Mouse (Mus musculus) embryonic facial prominence, embryonic 15.5 days (tissue): Measurements from ENCODE around the gene Pdhb. TPM values are rescaled to one million over a fixed set of nuclear protein-coding genes. Genes with fewer than 3 reads are reported as not detected.

Source experiments
- ATAC-seq: fragments of 200-750 bp; cut with Nextera tagmentation; 2 replicates; pipeline ENCODE4 v1.8.0; 2017; ENCODE audit warnings: low read depth, moderate TSS enrichment; ENCODE audit not compliant: insufficient number of reproducible peaks, low FRiP score, low TSS enrichment
- H3K27ac ChIP-seq: fragments of 300-500 bp; sonication (generic); replicated peaks from 2 replicates; pipeline ENCODE4 v1.5.1; 2015; ENCODE audit warnings: mild to moderate bottlenecking, inconsistent platforms
- H3K27me3 ChIP-seq: fragments of 300-500 bp; sonication (generic); 2 replicates; pipeline ENCODE4 v1.6.1; 2015; ENCODE audit warnings: inconsistent platforms
- H3K36me3 ChIP-seq: fragments of 300-500 bp; sonication (generic); 2 replicates; pipeline ENCODE4 v1.6.1; 2015; ENCODE audit warnings: mild to moderate bottlenecking, inconsistent platforms
- H3K4me1 ChIP-seq: fragments of 300-500 bp; sonication (generic); 2 replicates; pipeline ENCODE4 v1.6.1; 2015; ENCODE audit warnings: inconsistent platforms
- H3K4me2 ChIP-seq: fragments of 300-500 bp; sonication (generic); replicated peaks from 2 replicates; pipeline ENCODE4 v1.6.1; 2015; ENCODE audit warnings: mild to moderate bottlenecking, inconsistent platforms
- H3K4me3 ChIP-seq: fragments of 300-500 bp; sonication (generic); replicated peaks from 2 replicates; pipeline ENCODE4 v1.5.1; 2015; ENCODE audit warnings: mild to moderate bottlenecking, inconsistent platforms
- H3K9ac ChIP-seq: fragments of 300-500 bp; sonication (generic); 2 replicates; pipeline ENCODE4 v1.6.1; 2015; ENCODE audit warnings: inconsistent platforms
- H3K9me3 ChIP-seq: fragments of 300-500 bp; sonication (generic); replicated peaks from 2 replicates; pipeline ENCODE4 v1.6.1; 2016; ENCODE audit warnings: inconsistent platforms
- WGBS: fragments of 180-500 bp; shearing (Covaris S2); methylation state at CpG from one replicate; pipeline ENCODE4 v1.1.7; 2015; 5-methylcytosine and 5-hydroxymethylcytosine counted together
- polyA plus RNA-seq: library from polyadenylated mRNA; unstranded; fragments of >200 nt; fragmentation: Nextera tagmentation; extraction: Ambion mirVana; gene quantifications from 2 replicates; pipeline ENCODE4 v1.2.1, GENCODE M21; 2015

Pdhb gene
- 184 and 195 TPM in 2 replicates for polyA plus RNA-seq

- peak; percentile 99 for ATAC-seq
- peaks cover 7% of the 10 kb centered on the region for H3K4me1 ChIP-seq
- H3K9me3 ChIP-seq, result no peaks in the 10 kb centered on the region
- H3K4me2 ChIP-seq, result peak within 1 kb of the TSS; percentile 87
- peak within 1 kb of the TSS; percentile 77 for H3K27ac ChIP-seq
- peak within 1 kb of the TSS; percentile 87 for H3K4me3 ChIP-seq
- H3K9ac ChIP-seq, result peak within 1 kb of the TSS; percentile 92
- H3K27me3 ChIP-seq, result no peaks in the 10 kb centered on the region
- under 1% methylated on average over 62 of the region's 64 CpGs for WGBS
- H3K36me3 ChIP-seq, result peaks cover 22% of the 10 kb centered on the region
These were observed at the start of gene Pdhb for GRCm38 (mm10) chr14:8172507-8173410. Pdhb (minus strand) TSS chr14:8173025.

GRCm38 (mm10) chr14:8222561-8222960 lies 49.7 kb upstream of the Pdhb start:
- Histone ChIP-seq H3K36me3 (peaks cover 10% of the 10 kb centered on the region; the same call in 1 of the 2 replicates), H3K4me2 (no peak overlapping the region), H3K4me1 (no peaks in the 10 kb centered on the region), H3K9ac (no peak overlapping the region), H3K27me3 (no peaks in the 10 kb centered on the region), H3K9me3 (no peaks in the 10 kb centered on the region), H3K4me3 (no peak overlapping the region), H3K27ac (no peak overlapping the region)
- WGBS, result 95% methylated on average over 16 of the region's 16 CpGs
- no peak for ATAC-seq

DNA sequence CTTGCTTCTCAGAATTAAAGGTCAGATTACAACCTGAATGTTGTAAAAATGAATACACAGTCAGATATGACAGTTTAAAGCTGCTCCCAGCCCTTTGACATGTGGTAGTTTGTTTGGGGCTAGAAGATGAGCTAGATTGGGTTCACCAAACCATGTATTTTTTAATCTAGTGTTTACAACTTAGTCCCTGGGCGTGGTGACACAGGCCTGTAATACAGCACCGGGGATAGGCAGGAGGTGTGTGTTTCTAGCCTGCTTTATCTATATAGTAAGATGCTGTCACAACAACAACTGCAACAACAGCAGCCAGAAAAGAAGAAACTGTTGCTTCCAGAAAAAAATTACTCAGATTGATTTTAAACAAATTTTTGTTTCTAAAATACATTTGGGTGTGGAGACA lies 48.1 kb upstream of the Pdhb start:
- Histone ChIP-seq H3K9me3 (no peaks in the 10 kb centered on the region), H3K27ac (no peak overlapping the region), H3K4me1 (no peaks in the 10 kb centered on the region), H3K9ac (no peak overlapping the region), H3K27me3 (no peaks in the 10 kb centered on the region), H3K4me2 (no peak overlapping the region), H3K4me3 (no peak overlapping the region), H3K36me3 (peaks cover 10% of the 10 kb centered on the region; the same call in 1 of the 2 replicates)
- 85% methylated on average over 2 of the region's 2 CpGs for WGBS
- ATAC-seq, result no peak

DNA sequence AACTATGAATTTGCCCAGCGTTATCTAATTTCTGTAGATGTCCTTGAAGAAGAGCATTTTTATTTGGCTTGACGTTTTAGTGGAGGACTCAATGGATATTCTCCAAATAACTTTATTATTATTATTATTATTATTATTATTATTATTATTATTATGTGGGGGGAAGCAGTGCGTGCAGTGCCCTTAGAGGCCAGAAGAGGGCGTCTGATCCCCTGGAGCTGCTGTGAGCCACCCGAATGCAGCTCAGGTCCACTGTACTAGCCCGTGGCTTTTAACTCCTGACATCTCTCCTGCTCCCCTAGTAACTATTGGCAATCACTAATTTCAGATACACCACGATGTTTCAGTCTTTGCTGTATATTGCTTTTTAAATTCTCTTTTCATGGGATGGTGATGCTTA lies 47.5 kb upstream of the Pdhb start:
- Histone ChIP-seq H3K4me3 (no peak overlapping the region), H3K4me2 (no peak overlapping the region), H3K27me3 (no peaks in the 10 kb centered on the region), H3K27ac (no peak overlapping the region), H3K9me3 (no peaks in the 10 kb centered on the region), H3K4me1 (peaks cover 5% of the 10 kb centered on the region; the same call in 1 of the 2 replicates), H3K9ac (no peak overlapping the region), H3K36me3 (peaks cover 10% of the 10 kb centered on the region; the same call in 1 of the 2 replicates)
- ATAC-seq, result no peak
- WGBS, result 62% methylated on average over 7 of the region's 7 CpGs

DNA sequence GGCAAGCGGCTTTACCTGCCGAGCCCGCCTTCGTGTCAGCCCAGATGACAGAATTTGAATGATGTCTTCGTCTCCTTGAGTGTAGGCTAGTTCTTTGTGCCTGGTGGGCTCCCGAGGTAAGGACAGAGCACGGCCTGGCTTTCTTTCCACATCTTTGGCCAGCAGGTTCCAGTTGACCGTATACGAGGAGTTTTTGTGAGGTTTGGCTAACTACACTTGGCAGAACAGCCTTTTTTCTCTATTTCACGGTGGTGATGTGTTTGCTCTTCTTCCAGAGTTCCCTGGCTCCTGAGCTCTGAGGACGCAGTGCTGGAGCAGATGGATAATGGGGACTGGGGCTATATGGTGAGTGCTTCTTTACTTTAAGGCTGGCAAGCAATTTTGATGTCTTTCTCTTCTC lies 47.1 kb upstream of the Pdhb start:
- Histone ChIP-seq H3K4me1 (peaks cover 8% of the 10 kb centered on the region; the same call in 1 of the 2 replicates), H3K36me3 (peaks cover 10% of the 10 kb centered on the region; the same call in 1 of the 2 replicates), H3K9me3 (no peaks in the 10 kb centered on the region), H3K27ac (no peak overlapping the region), H3K4me2 (no peak overlapping the region), H3K9ac (no peak overlapping the region), H3K4me3 (no peak overlapping the region), H3K27me3 (no peaks in the 10 kb centered on the region)
- WGBS, result 73% methylated on average over 11 of the region's 11 CpGs
- ATAC-seq, result no peak

GRCm38 (mm10) chr14:8218730-8219380 lies 46.0 kb upstream of the Pdhb start:
- ATAC-seq, result no peak
- no peak overlapping the region for H3K9ac ChIP-seq
- H3K27ac ChIP-seq, result no peak overlapping the region

DNA sequence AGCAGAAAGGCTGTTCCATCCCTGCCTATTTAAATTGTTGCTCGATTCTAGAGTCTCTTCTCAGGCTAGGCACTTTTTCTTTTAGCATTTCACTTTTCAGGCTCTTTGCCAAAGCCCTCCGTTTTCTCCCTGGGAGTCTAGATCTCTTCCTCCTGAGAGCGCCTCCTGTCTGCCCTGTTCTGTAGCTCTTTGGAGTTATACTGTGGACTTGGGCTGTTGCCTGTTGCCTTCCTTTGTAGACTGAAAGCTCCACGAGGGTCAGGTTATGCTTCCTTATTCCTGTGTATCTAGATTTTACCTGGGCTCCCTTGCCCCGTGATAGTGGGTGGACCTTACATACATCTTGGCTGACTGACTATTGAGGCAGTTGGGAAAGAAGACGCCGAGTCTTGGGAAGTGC lies 45.4 kb upstream of the Pdhb start:
- H3K4me1 ChIP-seq, result peaks cover 8% of the 10 kb centered on the region; the same call in 1 of the 2 replicates
- H3K9me3 ChIP-seq, result no peaks in the 10 kb centered on the region
- H3K27ac ChIP-seq, result no peak overlapping the region
- H3K36me3 ChIP-seq, result peaks cover 10% of the 10 kb centered on the region; the same call in 1 of the 2 replicates
- H3K27me3 ChIP-seq, result no peaks in the 10 kb centered on the region
- no peak overlapping the region for H3K4me3 ChIP-seq
- no peak overlapping the region for H3K9ac ChIP-seq
- WGBS, result 57% methylated on average over 7 of the region's 7 CpGs
- ATAC-seq, result no peak
- no peak overlapping the region for H3K4me2 ChIP-seq

More at GRCm38 (mm10) chr14:8218730-8219380, 46.0 kb upstream of the Pdhb start:
- Histone ChIP-seq H3K4me3 (no peak overlapping the region), H3K4me1 (peaks cover 8% of the 10 kb centered on the region; the same call in 1 of the 2 replicates), H3K27me3 (no peaks in the 10 kb centered on the region), H3K36me3 (peaks cover 10% of the 10 kb centered on the region; the same call in 1 of the 2 replicates), H3K4me2 (no peak overlapping the region), H3K9me3 (no peaks in the 10 kb centered on the region)
- WGBS, result 45% methylated on average over 10 of the region's 10 CpGs

- 65% methylated on average over 5 of the region's 5 CpGs for WGBS
- Histone ChIP-seq H3K4me2 (no peak overlapping the region), H3K27ac (no peak overlapping the region), H3K27me3 (no peaks in the 10 kb centered on the region), H3K36me3 (no peaks in the 10 kb centered on the region), H3K4me3 (no peak overlapping the region), H3K4me1 (peaks cover 8% of the 10 kb centered on the region; the same call in 1 of the 2 replicates), H3K9me3 (no peaks in the 10 kb centered on the region), H3K9ac (no peak overlapping the region)
- no peak for ATAC-seq
These were observed 43.3 kb upstream of the Pdhb start for GRCm38 (mm10) chr14:8216100-8216499.

DNA sequence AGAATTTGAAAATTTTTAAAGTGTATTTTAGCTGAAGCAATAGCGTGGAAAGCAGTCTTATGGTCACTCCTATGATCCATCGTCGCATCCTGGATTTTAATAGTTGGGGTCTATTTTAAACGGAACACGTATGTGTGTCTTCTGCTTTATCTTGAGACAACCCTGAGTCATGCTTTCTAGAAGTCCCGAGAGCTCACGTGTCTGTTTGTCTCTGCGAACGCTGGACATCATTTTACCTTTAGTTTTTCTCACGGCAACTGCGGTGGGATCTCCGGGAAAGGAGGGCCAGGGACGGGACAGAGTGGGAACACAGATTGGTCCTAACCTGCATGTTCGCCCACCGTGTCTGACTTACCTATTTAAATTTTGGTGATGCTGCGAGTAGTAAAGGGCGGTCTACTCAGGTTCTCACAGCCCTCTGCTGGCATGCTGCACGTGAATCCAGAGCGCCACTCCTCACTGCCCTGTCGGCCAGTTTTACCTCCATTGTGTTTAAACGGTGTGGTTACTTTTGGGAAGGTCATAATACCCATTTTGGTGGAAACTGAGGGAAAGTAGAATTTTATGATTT lies 42.5 kb upstream of the Pdhb start:
- Histone ChIP-seq H3K4me1 (peaks cover 8% of the 10 kb centered on the region; the same call in 1 of the 2 replicates), H3K4me3 (peak overlapping the region; percentile 79), H3K9me3 (no peaks in the 10 kb centered on the region), H3K36me3 (no peaks in the 10 kb centered on the region), H3K27me3 (no peaks in the 10 kb centered on the region), H3K27ac (no peak overlapping the region), H3K4me2 (peak overlapping the region; percentile 68), H3K9ac (no peak overlapping the region)
- 21% methylated on average over 21 of the region's 21 CpGs for WGBS
- no peak for ATAC-seq

DNA sequence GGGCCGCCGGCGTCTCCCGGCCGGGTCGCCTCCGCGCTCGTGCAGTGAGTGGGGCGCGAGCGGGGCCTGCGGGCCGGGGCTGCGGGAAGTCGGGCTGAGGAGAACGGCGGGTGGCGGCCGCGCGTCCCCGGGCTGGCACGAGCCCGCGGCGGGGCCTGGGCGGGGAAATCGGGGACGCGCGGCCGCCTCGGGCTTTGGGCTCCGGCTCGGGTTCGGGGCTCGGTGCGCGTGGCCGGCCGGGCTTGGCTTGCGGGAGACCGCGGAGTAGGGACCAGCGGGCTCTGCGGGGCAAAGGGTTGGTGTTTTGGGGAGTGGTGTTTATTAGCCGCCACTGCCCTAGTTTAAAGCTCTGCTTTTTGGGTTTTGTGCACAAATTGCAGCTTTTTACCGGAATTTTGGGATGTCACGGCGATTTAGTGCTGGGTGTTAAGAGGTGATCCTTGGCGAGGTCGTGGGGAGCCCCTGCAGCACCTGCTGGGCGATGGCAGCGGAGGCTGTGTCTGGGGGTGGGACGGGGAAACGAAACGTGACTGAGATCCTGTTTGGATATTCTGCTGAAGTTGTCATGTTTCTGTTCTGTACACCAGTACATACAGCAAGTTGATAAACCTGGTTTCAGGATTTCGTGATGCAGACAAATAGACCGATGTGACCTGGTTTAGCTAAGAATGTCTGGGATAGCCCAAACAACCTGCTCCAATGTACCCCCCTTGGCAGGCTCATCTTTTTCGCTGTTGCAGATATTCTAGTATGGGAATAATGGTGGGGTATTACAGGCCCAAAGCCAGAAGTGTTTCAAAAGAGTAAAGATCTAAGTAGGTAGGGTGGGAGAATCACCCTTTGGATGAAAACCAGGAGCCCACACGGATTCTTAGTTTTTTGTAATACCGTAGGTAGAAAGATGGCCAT lies 41.7 kb upstream of the Pdhb start:
- H3K27ac ChIP-seq, result peak overlapping the region; percentile 96
- WGBS, result 2% methylated on average over 63 of the region's 63 CpGs
- H3K36me3 ChIP-seq, result no peaks in the 10 kb centered on the region
- peak overlapping the region; percentile 82 for H3K9ac ChIP-seq
- H3K4me1 ChIP-seq, result peaks cover 8% of the 10 kb centered on the region; the same call in 1 of the 2 replicates
- H3K4me3 ChIP-seq, result peak overlapping the region; percentile 79
- H3K27me3 ChIP-seq, result no peaks in the 10 kb centered on the region
- H3K4me2 ChIP-seq, result peak overlapping the region; percentile 68
- ATAC-seq, result peak; percentile 81
- H3K9me3 ChIP-seq, result no peaks in the 10 kb centered on the region
